ENCODE assay signal across 23 mouse cellular contexts in the genomic region with DNA sequence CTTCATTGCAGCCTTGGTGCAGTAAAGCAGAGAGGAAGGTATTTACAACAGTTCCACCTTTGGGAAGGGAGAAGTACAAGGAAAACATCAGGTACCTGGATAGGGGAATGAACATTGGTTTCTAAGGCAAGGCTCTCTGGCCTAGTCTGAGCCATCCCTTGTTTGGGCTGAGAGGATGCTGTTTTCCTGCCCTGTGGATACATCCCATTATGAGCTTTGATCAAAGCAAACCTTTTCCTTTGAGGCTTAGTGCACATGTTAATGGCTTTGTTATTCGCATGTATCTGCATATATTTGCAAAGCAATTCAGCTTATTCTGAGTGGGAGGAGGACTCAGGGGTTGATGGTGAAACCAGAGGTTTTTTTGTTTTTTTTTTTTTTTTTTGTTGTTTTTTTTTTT.
DNase-seq lines count a peak whose midpoint lies in the region; ATAC-seq lines count a peak whose summit lies in the region.
"Had no signal": no experiment of that assay in that cellular context is flagged by ENCODE, and none has a peak within 500 bp of the region (broad histone marks: within the 10 kb centered on the region; RNA-seq: fewer than 3 reads in every experiment).

No protein-coding gene starts in this region.

- no peaks in the 10 kb centered on the region for H3K27me3 ChIP-seq in midbrain, embryonic 13.5 days
- no peaks in the 10 kb centered on the region for H3K27me3 ChIP-seq in midbrain, embryonic 11.5 days (ENCODE audit: control insufficient read depth, insufficient read depth, low read length)
- no peaks in the 10 kb centered on the region for H3K27me3 ChIP-seq in midbrain, embryonic 15.5 days (replicated peaks)
- no peaks in the 10 kb centered on the region for H3K27me3 ChIP-seq in midbrain, embryonic 16.5 days (ENCODE audit: control insufficient read depth, insufficient read depth, low read depth, low read length)
- H3K27me3 ChIP-seq: CH12.LX; embryonic facial prominence, embryonic 12.5 days; forebrain, embryonic 13.5 days; forebrain, embryonic 15.5 days had no signal

- no peak overlapping the region for H3K4me3 ChIP-seq in midbrain, embryonic 13.5 days (replicated peaks)
- H3K4me3 ChIP-seq in midbrain, embryonic 11.5 days (ENCODE audit: low read depth, low read length) = no peak overlapping the region
- H3K4me3 ChIP-seq in midbrain, embryonic 15.5 days = no peak overlapping the region
- H3K4me3 ChIP-seq in midbrain, embryonic 16.5 days (ENCODE audit: low read depth, low read length) = no peak overlapping the region
- H3K4me3 ChIP-seq: embryonic facial prominence, embryonic 10.5 days; embryonic facial prominence, embryonic 12.5 days; forebrain, embryonic 13.5 days; forebrain, embryonic 15.5 days had no signal

- H3K4me1 ChIP-seq in midbrain, embryonic 13.5 days (replicated peaks) = peaks cover 13% of the 10 kb centered on the region
- no peaks in the 10 kb centered on the region; the same call in 1 of the 2 replicates for H3K4me1 ChIP-seq in midbrain, embryonic 11.5 days (ENCODE audit: control insufficient read depth, insufficient read depth, low read length)
- H3K4me1 ChIP-seq in midbrain, embryonic 15.5 days = peaks cover 11% of the 10 kb centered on the region; the same call in 1 of the 2 replicates
- H3K4me1 ChIP-seq in midbrain, embryonic 16.5 days (ENCODE audit: control insufficient read depth, insufficient read depth, low read length) = peaks cover 5% of the 10 kb centered on the region; the same call in 1 of the 2 replicates
- H3K4me1 ChIP-seq: embryonic facial prominence, embryonic 10.5 days; embryonic facial prominence, embryonic 12.5 days had no signal

- ATAC-seq in midbrain, embryonic 13.5 days = 0 out of 2 replicates have a peak, but pooled peaks have one; percentile 55
- ATAC-seq in midbrain, embryonic 11.5 days (ENCODE audit: low FRiP score) = no peak
- ATAC-seq in midbrain, embryonic 15.5 days (replicated peaks) = peak; percentile 58; the same call in 1 of the 2 replicates
- ATAC-seq in midbrain, embryonic 16.5 days = no peak
- ATAC-seq: CD4-positive, CD25-positive, alpha-beta regulatory T cell, adult 4 months; forebrain, embryonic 13.5 days; forebrain, embryonic 15.5 days; forebrain, postnatal 0 days had no signal

- no peaks in the 10 kb centered on the region for H3K36me3 ChIP-seq in midbrain, embryonic 13.5 days
- H3K36me3 ChIP-seq in midbrain, embryonic 11.5 days (ENCODE audit: control insufficient read depth, insufficient read depth, low read length) = no peaks in the 10 kb centered on the region
- H3K36me3 ChIP-seq in midbrain, embryonic 15.5 days (replicated peaks) = no peaks in the 10 kb centered on the region
- H3K36me3 ChIP-seq in midbrain, embryonic 16.5 days (ENCODE audit: control insufficient read depth, insufficient read depth, low read length) = no peaks in the 10 kb centered on the region
- H3K36me3 ChIP-seq: embryonic facial prominence, embryonic 10.5 days; embryonic facial prominence, embryonic 12.5 days; forebrain, embryonic 15.5 days had no signal

- H3K9ac ChIP-seq in midbrain, embryonic 13.5 days (replicated peaks) = no peak overlapping the region
- no peak overlapping the region for H3K9ac ChIP-seq in midbrain, embryonic 11.5 days (ENCODE audit: low read length)
- H3K9ac ChIP-seq in midbrain, embryonic 15.5 days = no peak overlapping the region
- H3K9ac ChIP-seq in midbrain, embryonic 16.5 days (ENCODE audit: low read depth, low read length) = no peak overlapping the region
- H3K9ac ChIP-seq: embryonic facial prominence, embryonic 12.5 days; forebrain, embryonic 13.5 days; forebrain, embryonic 15.5 days; forebrain, postnatal 0 days had no signal

- no peak overlapping the region for H3K4me2 ChIP-seq in midbrain, embryonic 13.5 days (replicated peaks)
- H3K4me2 ChIP-seq in midbrain, embryonic 11.5 days = no peak overlapping the region
- no peak overlapping the region for H3K4me2 ChIP-seq in midbrain, embryonic 15.5 days
- H3K4me2 ChIP-seq in midbrain, embryonic 16.5 days (ENCODE audit: low read length) = no peak overlapping the region
- H3K4me2 ChIP-seq: embryonic facial prominence, embryonic 12.5 days; forebrain, embryonic 13.5 days; forebrain, embryonic 15.5 days had no signal

- no peak for DNase-seq in midbrain, embryonic 11.5 days (ENCODE audit: low spot score, missing footprints)
- DNase-seq in ZHBTc4 (ENCODE audit: low read depth, low spot score) = peak; percentile 32
- no peak for DNase-seq in lung, postnatal 4 days
- DNase-seq in thymus, adult 18-20 months = no peak
- DNase-seq: adrenal gland, adult 2 months; adrenal gland, postnatal 10 days; adrenal gland, postnatal 25 days; B cell, adult 2 months; cerebellum, adult 11-12 months; cerebellum, adult 2 months; cerebellum, adult 9-10 months; cerebellum, postnatal 10 days; cerebellum, postnatal 25 days; forebrain, postnatal 0 days had no signal

- 34% methylated on average over 1 of the region's 1 CpGs for WGBS in midbrain, embryonic 13.5 days
- 40% methylated on average over 1 of the region's 1 CpGs for WGBS in midbrain, embryonic 11.5 days
- WGBS in midbrain, embryonic 15.5 days = 35% methylated on average over 1 of the region's 1 CpGs
- WGBS in midbrain, embryonic 16.5 days = 25% methylated on average over 1 of the region's 1 CpGs

- peak overlapping the region; percentile 72 for H3K27ac ChIP-seq in midbrain, embryonic 13.5 days
- no peak overlapping the region for H3K27ac ChIP-seq in midbrain, embryonic 11.5 days (ENCODE audit: low read depth, low read length)
- no peak overlapping the region for H3K27ac ChIP-seq in midbrain, embryonic 15.5 days
- H3K27ac ChIP-seq in midbrain, embryonic 16.5 days (ENCODE audit: low read length) = no peak overlapping the region; the same call in 1 of the 2 replicates
- H3K27ac ChIP-seq: embryonic facial prominence, embryonic 10.5 days; embryonic facial prominence, embryonic 12.5 days; forebrain, embryonic 13.5 days; forebrain, embryonic 15.5 days had no signal

- no peaks in the 10 kb centered on the region; the same call in 1 of the 2 replicates for H3K9me3 ChIP-seq in midbrain, embryonic 13.5 days
- no peaks in the 10 kb centered on the region for H3K9me3 ChIP-seq in midbrain, embryonic 11.5 days (ENCODE audit: control insufficient read depth, low read length)
- H3K9me3 ChIP-seq in midbrain, embryonic 15.5 days = no peaks in the 10 kb centered on the region
- H3K9me3 ChIP-seq in midbrain, embryonic 16.5 days (replicated peaks; ENCODE audit: control insufficient read depth, low read length, poor library complexity, severe bottlenecking) = no peaks in the 10 kb centered on the region
- H3K9me3 ChIP-seq: embryonic facial prominence, embryonic 10.5 days; embryonic facial prominence, embryonic 12.5 days; forebrain, embryonic 13.5 days; forebrain, embryonic 15.5 days had no signal

Comparison
In these comparisons a context has a peak if more than half of its experiments do, and no peak if none do; other contexts are left out.
1. ATAC-seq: peak in midbrain, embryonic 13.5 days (single experiment) and midbrain, embryonic 15.5 days (single experiment); none in midbrain, embryonic 11.5 days (single experiment) and midbrain, embryonic 16.5 days (single experiment).